Mouse (Mus musculus) heart, embryonic 12.5 days (tissue): ENCODE data around the gene Taok1. TPM values are rescaled to one million over a fixed set of nuclear protein-coding genes. Genes with fewer than 3 reads are reported as not detected.

ENCODE experiments used
- ATAC-seq: fragments of 200-750 bp; cut with Nextera tagmentation; 2 replicates; pipeline ENCODE4 v1.8.0; 2017; ENCODE audit warnings: moderate TSS enrichment, moderate library complexity; ENCODE audit not compliant: insufficient number of reproducible peaks, low FRiP score
- H3K27ac ChIP-seq: fragments of 300-500 bp; sonication (generic); 2 replicates; pipeline ENCODE4 v1.5.1; 2016; ENCODE audit warnings: mild to moderate bottlenecking, moderate library complexity; ENCODE audit not compliant: poor library complexity, severe bottlenecking
- H3K27me3 ChIP-seq: fragments of 300-500 bp; sonication (generic); replicated peaks from 2 replicates; pipeline ENCODE4 v1.6.1; 2016; ENCODE audit warnings: mild to moderate bottlenecking, moderate library complexity
- H3K36me3 ChIP-seq: fragments of 300-500 bp; sonication (generic); 2 replicates; pipeline ENCODE4 v1.6.1; 2016; ENCODE audit warnings: mild to moderate bottlenecking, moderate library complexity
- H3K4me1 ChIP-seq: fragments of 300-500 bp; sonication (generic); replicated peaks from 2 replicates; pipeline ENCODE4 v1.6.1; 2016; ENCODE audit warnings: mild to moderate bottlenecking
- H3K4me2 ChIP-seq: fragments of 300-500 bp; sonication (generic); 2 replicates; pipeline ENCODE4 v1.6.1; 2016; ENCODE audit warnings: mild to moderate bottlenecking, moderate library complexity
- H3K4me3 ChIP-seq: fragments of 300-500 bp; sonication (generic); 2 replicates; pipeline ENCODE4 v1.5.1; 2016; ENCODE audit warnings: mild to moderate bottlenecking
- H3K9ac ChIP-seq: fragments of 300-500 bp; sonication (generic); 2 replicates; pipeline ENCODE4 v1.6.1; 2016; ENCODE audit warnings: mild to moderate bottlenecking, moderate library complexity
- H3K9me3 ChIP-seq: fragments of 300-500 bp; sonication (generic); replicated peaks from 2 replicates; pipeline ENCODE4 v1.6.1; 2016; ENCODE audit warnings: mild to moderate bottlenecking, moderate library complexity
- WGBS: fragments of 180-500 bp; shearing (Covaris S2); methylation state at CpG from one replicate; pipeline ENCODE4 v1.1.7; 2016; 5-methylcytosine and 5-hydroxymethylcytosine counted together
- polyA plus RNA-seq: library from polyadenylated mRNA; unstranded; fragments of >200 nt; fragmentation: Nextera tagmentation; extraction: Ambion mirVana; gene quantifications from 2 replicates; pipeline ENCODE4 v1.2.1, GENCODE M21; 2016

The Taok1 gene
- polyA plus RNA-seq, 1 experiment from 2014 or later = 15.6 TPM

GRCm38 (mm10) chr11:77624441-77625060 lies 16.9 kb upstream of the Taok1 start:
- peak; percentile 74; the same call in 1 of the 2 replicates for ATAC-seq
- Histone ChIP-seq H3K4me2 (peak overlapping the region; percentile 90), H3K9ac (peak overlapping the region; percentile 60), H3K27me3 (no peaks in the 10 kb centered on the region), H3K4me3 (peak overlapping the region; percentile 42), H3K9me3 (no peaks in the 10 kb centered on the region), H3K36me3 (no peaks in the 10 kb centered on the region), H3K27ac (no peak overlapping the region), H3K4me1 (peaks cover 22% of the 10 kb centered on the region)
- 2% methylated on average over 17 of the region's 17 CpGs for WGBS

GRCm38 (mm10) chr11:77624002-77624401 lies 16.4 kb upstream of the Taok1 start:
- no peaks in the 10 kb centered on the region for H3K9me3 ChIP-seq
- ATAC-seq = no peak
- 0 out of 2 replicates have a peak overlapping the region, but pooled peaks have one; percentile 9 for H3K9ac ChIP-seq
- no peak overlapping the region for H3K27ac ChIP-seq
- H3K4me1 ChIP-seq = peaks cover 19% of the 10 kb centered on the region
- H3K4me3 ChIP-seq = peak overlapping the region; percentile 42
- H3K4me2 ChIP-seq = peak overlapping the region; percentile 90
- 22% methylated on average over 5 of the region's 5 CpGs for WGBS
- no peaks in the 10 kb centered on the region for H3K27me3 ChIP-seq
- H3K36me3 ChIP-seq = no peaks in the 10 kb centered on the region

GRCm38 (mm10) chr11:77621902-77622535 lies 14.4 kb upstream of the Taok1 start:
- H3K36me3 ChIP-seq = no peaks in the 10 kb centered on the region
- H3K27me3 ChIP-seq = 0 out of 2 replicates have a peak, but pooled peaks cover 5% of the 10 kb centered on the region
- WGBS = 58% methylated on average over 5 of the region's 5 CpGs
- peaks cover 19% of the 10 kb centered on the region for H3K4me1 ChIP-seq
- no peak overlapping the region for H3K4me3 ChIP-seq
- H3K27ac ChIP-seq = no peak overlapping the region
- no peak overlapping the region for H3K4me2 ChIP-seq
- no peak overlapping the region for H3K9ac ChIP-seq
- ATAC-seq = no peak
- no peaks in the 10 kb centered on the region for H3K9me3 ChIP-seq

- Histone ChIP-seq H3K4me3 (no peak overlapping the region), H3K9ac (no peak overlapping the region), H3K36me3 (no peaks in the 10 kb centered on the region), H3K27me3 (0 out of 2 replicates have a peak, but pooled peaks cover 5% of the 10 kb centered on the region), H3K4me2 (no peak overlapping the region), H3K27ac (no peak overlapping the region), H3K4me1 (no peaks in the 10 kb centered on the region), H3K9me3 (no peaks in the 10 kb centered on the region)
- 78% methylated on average over 5 of the region's 5 CpGs for WGBS
- ATAC-seq = no peak
Observed at GRCm38 (mm10) chr11:77615084-77615624, 7.5 kb upstream of the Taok1 start.

- no peaks in the 10 kb centered on the region for H3K9me3 ChIP-seq
- H3K4me1 ChIP-seq = peaks cover 19% of the 10 kb centered on the region
- WGBS = 2% methylated on average over 41 of the region's 48 CpGs
- peak overlapping the region; percentile 99 for H3K27ac ChIP-seq
- H3K36me3 ChIP-seq = peaks cover 5% of the 10 kb centered on the region; the same call in 1 of the 2 replicates
- peak overlapping the region; percentile 100 for H3K9ac ChIP-seq
- no peaks in the 10 kb centered on the region for H3K27me3 ChIP-seq
- peak overlapping the region; percentile 99 for H3K4me3 ChIP-seq
- peak; percentile 67 for ATAC-seq
- H3K4me2 ChIP-seq = peak overlapping the region; percentile 94
Observed at GRCm38 (mm10) chr11:77606835-77607537, 629 bp downstream of the Taok1 start.

- Histone ChIP-seq H3K9ac (peak overlapping the region; percentile 100), H3K36me3 (peaks cover 5% of the 10 kb centered on the region; the same call in 1 of the 2 replicates), H3K4me2 (peak overlapping the region; percentile 94), H3K27ac (peak overlapping the region; percentile 99), H3K4me1 (peaks cover 19% of the 10 kb centered on the region), H3K9me3 (no peaks in the 10 kb centered on the region), H3K27me3 (no peaks in the 10 kb centered on the region), H3K4me3 (peak overlapping the region; percentile 99)
- ATAC-seq = no peak
- 4% methylated on average over 6 of the region's 6 CpGs for WGBS
Observed at GRCm38 (mm10) chr11:77606469-77606834, 1.2 kb downstream of the Taok1 start.

GRCm38 (mm10) chr11:77597266-77597665 lies 10.3 kb downstream of the Taok1 start:
- H3K4me1 ChIP-seq = 0 out of 2 replicates have a peak, but pooled peaks cover under 1% of the 10 kb centered on the region
- H3K36me3 ChIP-seq = peaks cover 13% of the 10 kb centered on the region
- H3K9me3 ChIP-seq = no peaks in the 10 kb centered on the region
- no peak overlapping the region for H3K4me2 ChIP-seq
- H3K4me3 ChIP-seq = no peak overlapping the region
- H3K9ac ChIP-seq = no peak overlapping the region
- no peaks in the 10 kb centered on the region for H3K27me3 ChIP-seq
- ATAC-seq = no peak
- H3K27ac ChIP-seq = no peak overlapping the region

- Histone ChIP-seq H3K4me1 (peaks cover 8% of the 10 kb centered on the region), H3K27ac (no peak overlapping the region), H3K9ac (no peak overlapping the region), H3K9me3 (no peaks in the 10 kb centered on the region), H3K4me2 (no peak overlapping the region), H3K4me3 (no peak overlapping the region), H3K36me3 (peaks cover 4% of the 10 kb centered on the region), H3K27me3 (no peaks in the 10 kb centered on the region)
- WGBS = 80% methylated on average over 2 of the region's 2 CpGs
- no peak for ATAC-seq
Observed at GRCm38 (mm10) chr11:77591388-77591787, 16.2 kb downstream of the Taok1 start.

- ATAC-seq = no peak
- Histone ChIP-seq H3K4me1 (peaks cover 8% of the 10 kb centered on the region), H3K9me3 (no peaks in the 10 kb centered on the region), H3K4me3 (no peak overlapping the region), H3K27ac (no peak overlapping the region), H3K4me2 (no peak overlapping the region), H3K36me3 (peaks cover 4% of the 10 kb centered on the region), H3K27me3 (no peaks in the 10 kb centered on the region), H3K9ac (no peak overlapping the region)
- 99% methylated on average over 2 of the region's 2 CpGs for WGBS
Observed at GRCm38 (mm10) chr11:77590801-77591200, 16.8 kb downstream of the Taok1 start.

GRCm38 (mm10) chr11:77585201-77585600 lies 22.4 kb downstream of the Taok1 start:
- H3K4me1 ChIP-seq = peaks cover 4% of the 10 kb centered on the region
- peaks cover 32% of the 10 kb centered on the region for H3K36me3 ChIP-seq
- H3K4me2 ChIP-seq = no peak overlapping the region
- no peak overlapping the region for H3K9ac ChIP-seq
- H3K27me3 ChIP-seq = no peaks in the 10 kb centered on the region
- H3K4me3 ChIP-seq = no peak overlapping the region
- H3K9me3 ChIP-seq = no peaks in the 10 kb centered on the region
- WGBS = 86% methylated on average over 3 of the region's 3 CpGs
- ATAC-seq = no peak
- no peak overlapping the region for H3K27ac ChIP-seq

GRCm38 (mm10) chr11:77545261-77545660 lies 62.4 kb downstream of the Taok1 start:
- no peak for ATAC-seq
- WGBS = 94% methylated on average over 7 of the region's 7 CpGs
- Histone ChIP-seq H3K36me3 (peaks cover 79% of the 10 kb centered on the region), H3K27me3 (no peaks in the 10 kb centered on the region), H3K9ac (no peak overlapping the region), H3K9me3 (no peaks in the 10 kb centered on the region), H3K4me1 (no peaks in the 10 kb centered on the region), H3K4me2 (no peak overlapping the region), H3K27ac (no peak overlapping the region), H3K4me3 (no peak overlapping the region)
